Mouse (Mus musculus) frontal cortex, postnatal 25 days (tissue): ENCODE measurements around the gene Gpd1.
"Not testable (repeated sequence)": the region's sequence is repeated elsewhere in the genome, so short reads cannot be mapped to it uniquely, and the experiment has no call there.

ENCODE experiments used
- DNase-seq, 2 experiments: peaks; one replicate each; pipeline ENCODE4 v3.0.0; 2022; ENCODE audit warnings: low spot score in 2 of 2

Gpd1 gene

DNA sequence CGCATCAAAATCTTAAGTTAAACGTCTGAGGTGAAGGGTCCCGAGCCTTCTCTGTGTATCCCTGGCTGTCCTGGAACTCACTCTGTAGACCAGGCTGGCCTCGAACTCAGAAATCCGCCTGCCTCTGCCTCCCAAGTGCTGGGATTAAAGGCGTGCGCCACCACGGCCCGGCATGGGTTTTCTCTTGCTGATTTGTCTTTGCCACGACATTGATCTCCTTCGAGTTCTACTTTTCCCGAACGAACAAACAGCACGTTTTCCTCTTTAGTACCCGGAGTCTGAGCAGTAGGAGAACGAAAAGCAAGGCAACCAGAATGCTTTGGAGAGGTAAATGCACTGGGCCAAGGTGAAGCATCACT, 15.7 kb upstream of the Gpd1 start:
- not testable (repeated sequence) for DNase-seq

- peak; percentile 95 to 97 for DNase-seq
These were observed 15.1 kb upstream of the Gpd1 start, which contains the start of gene Smarcd1 for GRCm38 (mm10) chr15:99701999-99702900. Smarcd1 (plus strand) TSS chr15:99702129.

GRCm38 (mm10) chr15:99703104-99703503, 14.2 kb upstream of the Gpd1 start:
- no peak for DNase-seq

GRCm38 (mm10) chr15:99703676-99704040, 13.7 kb upstream of the Gpd1 start:
- DNase-seq = no peak

- DNase-seq = no peak
These were observed 13.2 kb upstream of the Gpd1 start for GRCm38 (mm10) chr15:99704041-99704681.

DNA sequence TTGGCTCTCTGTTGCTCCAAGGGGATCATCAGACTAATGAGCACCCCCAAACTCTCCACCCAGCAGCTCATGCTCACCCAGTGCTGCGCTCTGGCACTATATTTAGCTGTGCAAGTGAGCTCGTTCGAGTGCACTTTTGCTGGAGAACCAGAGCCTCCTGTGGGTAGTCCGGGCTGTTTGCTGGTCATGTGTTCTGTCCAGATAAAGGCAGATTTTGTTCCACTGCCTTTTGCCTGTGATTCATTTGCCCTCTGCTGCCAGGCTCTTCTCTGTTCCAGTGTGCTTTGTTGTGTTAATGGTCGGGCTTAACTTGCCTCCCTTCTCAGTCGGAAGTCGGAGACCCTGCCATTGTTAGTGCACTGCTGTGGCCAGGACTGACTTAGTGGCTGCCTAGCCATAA, 12.4 kb upstream of the Gpd1 start:
- DNase-seq = no peak

- peak in 1 of 2 experiments; percentile 50 for DNase-seq
These were observed 11.8 kb upstream of the Gpd1 start, which contains the start of gene Gm17349 for GRCm38 (mm10) chr15:99705440-99706048. Gm17349 (minus strand) TSS chr15:99705490.

GRCm38 (mm10) chr15:99708176-99708575, 9.1 kb upstream of the Gpd1 start:
- DNase-seq = no peak

DNA sequence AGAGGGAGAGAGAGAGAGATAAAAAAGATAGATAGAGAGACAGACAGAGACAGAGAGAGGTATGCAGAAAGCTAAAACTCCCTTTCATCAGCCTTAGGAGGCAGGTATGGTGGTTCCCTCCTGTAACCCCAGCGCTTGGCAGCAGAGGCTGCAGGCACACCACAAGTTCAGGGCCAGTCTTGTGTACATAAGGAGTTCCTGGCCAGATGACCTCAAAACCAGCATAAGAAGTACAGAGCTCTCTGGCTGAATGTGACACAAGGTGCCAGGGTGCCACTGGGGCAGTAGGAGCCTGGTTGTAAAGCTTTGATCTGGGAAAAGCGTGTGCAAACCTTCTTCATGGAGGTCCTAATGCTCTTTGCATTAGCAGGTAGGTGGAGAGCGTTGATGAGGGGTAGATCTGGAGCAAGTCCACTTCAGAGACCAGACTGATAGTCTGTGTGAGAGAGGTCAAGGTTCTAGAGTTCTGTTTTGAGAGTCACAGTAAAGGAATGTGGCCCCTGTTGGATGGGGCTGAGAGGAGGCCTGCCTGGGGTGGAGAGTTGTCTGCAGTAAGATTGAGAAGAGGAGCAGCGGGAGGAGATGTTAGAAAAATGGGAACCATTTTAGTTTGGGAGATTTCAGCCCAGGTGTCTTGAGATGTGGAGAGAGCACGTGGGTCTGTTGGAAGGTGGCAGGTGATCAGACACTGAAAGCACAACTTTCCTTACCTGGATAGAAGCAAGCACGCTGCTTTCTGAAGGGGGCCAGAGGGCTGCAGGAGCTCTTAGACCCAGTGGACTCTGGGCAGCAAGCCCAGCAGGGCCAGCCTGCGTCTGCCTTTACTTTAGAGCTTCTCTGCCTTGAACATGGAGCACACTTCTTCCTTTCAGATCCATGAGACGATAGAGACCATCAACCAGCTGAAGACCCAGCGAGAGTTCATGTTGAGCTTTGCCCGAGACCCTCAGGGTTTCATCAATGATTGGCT, 6.8 kb upstream of the Gpd1 start:
- DNase-seq = no peak

DNA sequence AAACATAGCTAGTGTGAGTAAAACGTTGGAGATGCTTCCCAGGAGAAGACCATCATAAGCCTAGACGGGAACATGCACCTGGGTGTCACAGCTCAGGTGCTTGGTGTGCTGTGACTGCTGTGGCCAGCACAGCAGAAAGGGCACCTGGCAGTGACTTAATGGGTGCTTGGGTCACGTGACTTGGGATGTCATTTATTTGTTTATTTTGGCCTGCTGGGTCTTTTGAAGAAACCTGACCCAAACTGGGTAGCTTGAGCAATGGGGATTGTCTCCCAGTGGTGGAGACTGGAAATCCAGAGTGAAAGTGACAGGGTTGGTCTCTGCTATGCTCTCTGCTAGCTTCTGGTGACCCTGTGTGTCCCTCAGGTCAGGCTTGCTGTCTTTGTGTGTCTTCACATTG, 5.8 kb upstream of the Gpd1 start:
- DNase-seq = no peak

DNA sequence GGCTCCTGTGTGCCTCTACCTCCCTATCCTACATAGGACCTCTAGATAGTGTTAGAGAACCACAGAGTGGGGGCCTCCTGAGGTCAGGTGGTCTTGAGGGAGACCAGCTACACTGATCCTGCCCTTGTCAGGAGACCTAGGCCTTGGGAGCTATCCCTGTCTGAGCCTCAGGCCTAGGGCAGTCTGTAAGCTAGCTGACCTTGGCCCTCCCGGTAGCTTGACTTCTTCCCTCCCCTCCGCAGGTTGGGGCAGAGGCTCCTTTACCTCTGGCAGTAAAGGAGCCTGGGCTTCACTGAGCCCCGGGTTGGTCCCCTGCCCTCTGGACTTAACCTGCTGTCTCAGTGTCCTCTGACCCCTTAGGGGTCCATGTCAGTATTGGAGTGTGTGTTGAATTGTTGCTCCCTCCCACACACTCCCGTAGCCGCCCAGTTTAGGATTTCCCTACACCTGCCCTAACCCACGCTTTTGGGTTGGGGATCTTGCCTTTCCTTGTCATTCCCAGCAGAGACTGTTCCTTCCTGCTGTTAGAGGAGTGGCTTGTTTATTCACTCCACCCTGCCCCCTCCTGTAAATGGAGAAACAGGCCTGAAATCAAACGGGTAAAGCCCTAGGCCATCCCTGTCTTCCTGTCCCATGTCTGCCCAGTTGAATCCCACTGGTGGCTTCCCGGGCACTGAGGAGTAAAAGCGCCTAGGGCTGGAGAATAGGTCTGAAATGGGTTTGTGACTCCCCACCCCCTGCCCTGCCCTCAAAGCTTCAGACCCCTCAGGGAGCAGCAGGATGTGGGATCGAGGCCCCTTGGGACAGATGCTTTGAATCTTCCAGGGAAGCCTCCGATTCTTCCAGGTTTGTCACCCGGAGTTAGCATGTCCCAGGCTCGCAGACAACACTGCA, 4.4 kb upstream of the Gpd1 start:
- DNase-seq = no peak

DNA sequence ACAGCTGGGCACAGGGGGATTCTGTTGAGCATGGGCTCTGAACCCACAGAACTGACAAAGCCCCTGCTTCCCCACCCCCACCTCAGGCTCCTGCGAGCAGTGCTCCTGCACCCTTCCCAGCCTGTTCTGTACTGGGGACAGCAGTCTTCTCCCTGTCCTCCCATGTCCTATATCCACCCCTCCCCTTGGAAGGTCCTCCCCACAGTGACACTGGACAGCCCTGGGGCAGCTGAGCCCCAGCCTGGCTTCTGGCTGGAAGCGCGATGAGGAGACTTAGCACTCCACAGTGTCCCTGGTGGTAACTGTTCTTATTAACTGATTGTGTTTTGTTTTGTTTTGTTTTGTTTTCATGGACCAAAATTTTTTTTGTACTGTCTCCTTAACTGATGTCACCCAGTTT, 3.7 kb upstream of the Gpd1 start:
- DNase-seq = no peak

- no peak for DNase-seq
These were observed 3.1 kb upstream of the Gpd1 start for GRCm38 (mm10) chr15:99714206-99714605.

GRCm38 (mm10) chr15:99714858-99715257, 2.5 kb upstream of the Gpd1 start:
- peak; percentile 72 to 79 for DNase-seq

DNA sequence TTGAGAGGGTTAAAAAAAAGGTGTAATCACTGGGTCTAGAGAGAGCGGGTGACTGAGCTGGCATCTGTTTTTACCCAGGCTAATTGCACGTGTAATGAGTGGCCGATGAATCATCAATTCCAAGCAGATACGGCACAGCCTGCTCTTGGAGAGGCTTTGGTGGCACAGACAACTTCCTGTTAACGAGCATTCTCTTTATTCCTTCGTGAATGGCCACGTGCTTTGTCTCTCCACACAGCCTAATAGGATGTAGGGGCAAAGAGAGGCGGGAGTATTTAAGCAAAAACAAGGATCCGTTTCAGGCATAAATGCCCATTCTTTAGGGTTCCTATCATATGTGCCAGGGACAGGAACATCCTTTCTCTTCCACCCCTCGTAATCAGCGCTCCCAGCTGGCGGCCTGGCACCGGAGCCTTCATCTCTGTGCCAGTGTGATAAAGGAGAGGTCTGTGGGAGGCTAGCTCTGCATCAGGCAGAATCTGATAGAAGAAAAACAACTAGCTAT, 1.9 kb upstream of the Gpd1 start:
- DNase-seq = peak in 1 of 2 experiments; percentile 57

DNA sequence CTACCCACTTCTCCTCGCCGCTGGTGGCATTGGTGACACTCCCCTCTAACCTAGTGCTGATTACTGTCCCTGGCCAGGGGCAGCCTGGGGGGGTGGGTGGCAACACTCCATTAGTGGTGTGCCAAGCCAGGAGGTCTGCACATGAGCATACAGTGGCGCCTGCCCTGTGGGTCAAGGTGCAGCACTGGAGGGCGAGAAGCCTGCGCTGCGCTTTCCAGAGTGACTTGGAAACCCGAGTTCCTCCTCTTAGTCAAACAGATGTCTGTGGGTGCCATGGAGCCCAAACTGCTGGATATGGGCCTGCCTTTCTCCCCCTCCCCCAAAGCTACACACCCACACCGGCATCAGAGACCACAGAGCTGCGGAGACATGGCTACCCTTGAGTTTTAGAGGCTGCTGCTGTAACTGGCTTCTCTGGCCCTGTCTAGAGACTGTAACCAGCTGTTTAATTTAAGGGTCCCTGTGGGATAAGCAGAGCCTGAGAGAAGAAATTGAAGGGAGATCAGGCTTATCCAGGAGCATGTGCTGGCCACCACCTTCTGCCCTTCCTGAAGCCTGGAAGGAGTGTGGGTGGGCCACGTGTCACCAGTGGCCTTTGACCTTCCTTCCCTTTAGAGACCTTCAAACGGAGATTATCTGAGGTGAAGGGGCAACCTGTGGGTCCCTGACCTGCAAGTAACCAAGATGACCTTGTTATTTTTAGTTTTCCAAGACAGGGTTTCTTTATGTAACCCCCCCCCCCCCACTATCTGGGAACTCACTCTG, 1.2 kb upstream of the Gpd1 start:
- no peak for DNase-seq

GRCm38 (mm10) chr15:99716814-99717213, 501 bp upstream of the Gpd1 start:
- DNase-seq = no peak

GRCm38 (mm10) chr15:99718461-99719021, 1.2 kb downstream of the Gpd1 start:
- DNase-seq = no peak

DNA sequence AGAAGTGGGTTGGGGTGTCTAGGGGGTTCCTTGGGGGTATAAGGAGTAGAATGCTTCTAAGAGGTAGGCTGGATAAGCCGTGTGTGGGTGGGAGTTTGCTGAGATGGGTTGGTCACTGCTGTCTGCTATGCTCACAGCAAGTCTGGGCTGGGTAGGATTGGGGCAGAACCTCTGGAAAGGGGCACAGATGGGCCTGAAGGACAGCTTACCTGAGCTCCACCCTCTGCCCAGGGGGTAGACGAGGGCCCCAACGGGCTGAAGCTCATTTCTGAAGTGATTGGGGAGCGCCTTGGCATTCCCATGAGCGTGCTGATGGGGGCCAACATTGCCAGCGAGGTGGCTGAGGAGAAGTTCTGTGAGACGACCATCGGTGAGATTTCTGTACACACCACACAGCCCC, 2.5 kb downstream of the Gpd1 start:
- DNase-seq = no peak
